Mouse (Mus musculus) yolk sac, embryonic 10.5 days (tissue): ENCODE data around the gene Cdhr3.
"Not testable (repeated sequence)": the region's sequence is repeated elsewhere in the genome, so short reads cannot be mapped to it uniquely, and the experiment has no call there.

Experiments used
- DNase-seq: peaks from one replicate; pipeline ENCODE4 v3.0.0-alpha.2; 2017; ENCODE audit warnings: low spot score

The Cdhr3 gene

GRCm38 (mm10) chr12:33076309-33076708 is 16.4 kb downstream of the Cdhr3 start:
- no peak for DNase-seq

GRCm38 (mm10) chr12:33071901-33072672 is 20.6 kb downstream of the Cdhr3 start:
- no peak for DNase-seq

DNA sequence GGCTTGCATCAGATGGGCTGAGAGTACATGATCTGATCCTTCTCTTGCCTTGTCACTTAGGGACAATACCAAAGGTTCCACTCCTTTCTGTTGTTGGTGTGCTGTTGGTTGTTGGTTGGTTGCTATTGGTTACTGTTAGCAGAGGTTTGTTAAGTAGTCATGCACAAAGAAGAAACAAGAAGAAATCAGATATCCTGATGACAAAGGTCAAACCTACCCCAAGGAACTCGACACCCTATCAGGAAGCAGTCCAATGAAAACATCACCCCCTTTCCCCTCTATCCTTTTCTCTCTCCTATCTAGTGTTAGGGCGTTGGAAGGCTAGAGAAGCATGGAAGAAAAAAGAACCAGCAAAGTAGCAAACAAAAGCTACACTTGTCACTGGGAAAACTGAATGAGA is 23.7 kb downstream of the Cdhr3 start:
- DNase-seq = no peak

- DNase-seq = no peak
Observed at GRCm38 (mm10) chr12:33066355-33066754, 26.3 kb downstream of the Cdhr3 start.

GRCm38 (mm10) chr12:33065162-33065561 is 27.5 kb downstream of the Cdhr3 start:
- no peak for DNase-seq

- DNase-seq = no peak
Observed at GRCm38 (mm10) chr12:33064266-33064665, 28.4 kb downstream of the Cdhr3 start.

GRCm38 (mm10) chr12:33063250-33063649 is 29.4 kb downstream of the Cdhr3 start:
- no peak for DNase-seq

DNA sequence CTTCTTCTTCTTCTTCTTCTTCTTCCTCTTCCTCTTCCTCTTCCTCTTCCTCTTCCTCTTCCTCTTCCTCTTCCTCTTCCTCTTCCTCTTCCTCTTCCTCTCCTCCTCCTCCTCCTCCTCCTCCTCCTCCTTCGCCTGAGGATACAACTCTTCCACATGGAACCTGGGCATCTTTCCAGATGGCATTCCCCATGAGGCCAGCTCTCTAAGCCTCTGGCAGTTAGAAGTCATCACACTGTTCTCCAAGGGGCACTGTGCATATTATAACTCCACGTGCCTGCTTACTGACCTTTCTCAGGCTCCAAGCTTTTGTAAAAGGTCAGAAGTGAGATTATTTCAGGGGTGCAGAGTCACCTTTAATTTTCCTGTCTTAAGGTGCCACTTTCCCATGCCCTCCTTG is 30.3 kb downstream of the Cdhr3 start:
- not testable (repeated sequence) for DNase-seq

DNA sequence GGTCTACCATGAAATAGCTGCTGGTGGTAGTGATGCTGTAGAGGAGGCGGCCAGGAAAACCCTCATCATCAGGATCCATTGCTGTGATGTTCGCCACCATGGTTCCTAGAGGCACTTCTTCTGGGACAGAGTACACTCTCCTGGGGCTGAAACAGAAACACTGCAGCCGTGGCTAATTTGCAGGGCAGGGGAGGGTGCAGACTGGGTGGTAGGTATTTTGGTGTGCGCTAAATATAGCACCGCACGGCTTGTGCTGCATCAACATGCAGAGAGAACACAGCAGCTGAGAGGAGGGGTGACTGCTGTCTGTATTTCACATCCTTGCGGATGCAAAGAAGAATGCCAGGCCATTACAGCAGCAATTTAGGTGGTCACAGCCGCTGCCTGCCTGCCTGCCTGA is 31.0 kb downstream of the Cdhr3 start:
- peak; percentile 3 for DNase-seq

DNA sequence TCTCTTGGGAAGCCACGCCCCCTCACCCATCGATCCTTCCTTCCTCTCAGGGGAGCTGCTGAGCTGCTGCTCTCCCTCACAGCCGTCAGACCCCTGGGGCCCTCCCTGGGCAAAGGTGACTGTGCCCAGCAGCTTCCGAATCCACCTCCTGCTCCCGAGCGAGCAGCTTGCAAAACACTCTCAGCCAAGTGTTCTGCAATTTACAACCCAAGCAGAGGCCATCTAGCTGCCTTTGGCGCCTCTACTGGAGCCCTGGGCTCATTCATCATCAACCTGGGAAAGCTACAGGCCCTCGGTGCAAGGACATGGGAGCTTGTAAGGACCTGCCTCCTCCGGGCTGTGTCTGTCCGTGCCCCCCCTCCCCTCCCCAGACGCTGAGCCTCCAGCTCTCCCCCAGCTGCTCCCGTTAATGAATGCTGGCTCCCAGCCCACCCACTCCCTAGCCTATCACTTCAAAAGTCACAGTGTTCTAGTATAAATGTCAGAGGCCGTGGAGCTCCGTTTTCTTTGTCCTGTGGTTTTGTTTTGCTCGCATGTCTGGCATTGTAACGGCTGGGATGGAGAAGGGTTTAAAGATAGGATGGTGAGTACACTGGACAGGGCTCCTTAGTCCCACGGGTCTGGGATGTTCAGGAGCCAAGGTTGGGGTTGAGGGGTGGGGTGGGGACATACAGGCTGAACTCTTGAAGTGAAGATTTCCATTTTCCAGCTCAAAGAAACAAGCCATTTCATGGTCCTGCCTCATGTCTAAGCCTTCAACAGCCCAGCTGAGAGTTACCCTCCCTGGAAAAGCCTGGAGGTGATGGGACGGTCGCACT is 35.2 kb downstream of the Cdhr3 start:
- DNase-seq = peak; percentile 53

- DNase-seq = no peak
Observed at GRCm38 (mm10) chr12:33056574-33056973, 36.1 kb downstream of the Cdhr3 start.

GRCm38 (mm10) chr12:33056074-33056473 is 36.6 kb downstream of the Cdhr3 start:
- no peak for DNase-seq

DNA sequence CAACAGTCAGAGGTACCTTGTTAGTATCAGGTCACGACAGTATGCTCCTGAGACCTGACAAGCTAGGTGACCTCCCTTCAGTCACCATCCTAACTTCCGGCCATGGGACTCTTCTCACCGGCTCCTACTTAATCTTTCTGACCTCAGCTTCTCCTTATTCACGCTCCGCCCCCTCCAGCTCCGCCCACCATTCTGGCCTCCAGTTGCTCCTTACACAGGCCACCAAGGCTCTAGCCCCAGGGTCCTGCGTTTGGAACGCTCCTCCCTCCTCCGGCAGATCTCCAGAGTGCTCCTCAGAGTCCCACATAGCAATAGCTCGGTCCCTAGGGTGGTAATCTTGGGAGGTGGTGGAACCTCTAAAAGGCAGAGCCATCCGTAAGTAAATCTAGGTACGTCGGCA is 38.9 kb downstream of the Cdhr3 start:
- DNase-seq = no peak

GRCm38 (mm10) chr12:33053311-33053710 is 39.4 kb downstream of the Cdhr3 start:
- DNase-seq = no peak

DNA sequence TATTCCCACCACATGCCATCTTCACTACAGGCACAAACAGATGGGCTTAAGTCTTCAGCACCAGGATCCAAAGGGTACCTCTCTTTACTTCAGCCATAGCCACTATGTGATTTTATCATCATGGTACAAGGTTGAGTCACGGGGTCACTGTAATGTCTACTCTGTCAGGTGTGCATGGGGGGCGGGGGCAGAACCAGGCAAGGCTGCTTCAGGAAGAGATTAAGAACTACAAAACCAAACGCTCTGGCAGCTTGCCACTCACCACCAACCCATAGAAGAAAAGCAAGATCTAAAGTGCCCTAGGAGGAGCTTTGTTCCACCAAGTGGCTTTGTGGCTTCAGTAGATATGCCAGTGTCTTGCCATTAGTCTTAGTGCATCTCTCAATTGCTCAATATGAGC is 44.3 kb downstream of the Cdhr3 start:
- DNase-seq = no peak

DNA sequence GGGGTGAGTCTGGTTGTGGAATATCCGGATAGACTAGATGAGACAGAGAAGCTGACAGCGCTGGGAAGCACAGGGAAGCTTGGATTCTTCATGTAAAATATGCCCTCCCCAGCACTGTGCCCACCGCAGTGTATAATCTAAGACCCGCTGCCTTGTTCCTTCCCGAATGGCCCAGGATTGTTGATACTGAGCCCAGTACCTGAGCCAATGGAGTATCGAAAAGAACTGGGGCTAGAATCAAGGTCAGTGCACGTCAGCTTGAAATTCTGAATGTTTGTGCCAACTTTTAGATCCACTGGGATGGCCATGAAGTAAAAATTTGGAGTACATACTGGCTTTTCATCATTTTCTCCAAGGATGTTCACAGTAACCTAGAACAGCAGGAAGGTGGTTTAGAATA is 46.2 kb downstream of the Cdhr3 start:
- no peak for DNase-seq

DNA sequence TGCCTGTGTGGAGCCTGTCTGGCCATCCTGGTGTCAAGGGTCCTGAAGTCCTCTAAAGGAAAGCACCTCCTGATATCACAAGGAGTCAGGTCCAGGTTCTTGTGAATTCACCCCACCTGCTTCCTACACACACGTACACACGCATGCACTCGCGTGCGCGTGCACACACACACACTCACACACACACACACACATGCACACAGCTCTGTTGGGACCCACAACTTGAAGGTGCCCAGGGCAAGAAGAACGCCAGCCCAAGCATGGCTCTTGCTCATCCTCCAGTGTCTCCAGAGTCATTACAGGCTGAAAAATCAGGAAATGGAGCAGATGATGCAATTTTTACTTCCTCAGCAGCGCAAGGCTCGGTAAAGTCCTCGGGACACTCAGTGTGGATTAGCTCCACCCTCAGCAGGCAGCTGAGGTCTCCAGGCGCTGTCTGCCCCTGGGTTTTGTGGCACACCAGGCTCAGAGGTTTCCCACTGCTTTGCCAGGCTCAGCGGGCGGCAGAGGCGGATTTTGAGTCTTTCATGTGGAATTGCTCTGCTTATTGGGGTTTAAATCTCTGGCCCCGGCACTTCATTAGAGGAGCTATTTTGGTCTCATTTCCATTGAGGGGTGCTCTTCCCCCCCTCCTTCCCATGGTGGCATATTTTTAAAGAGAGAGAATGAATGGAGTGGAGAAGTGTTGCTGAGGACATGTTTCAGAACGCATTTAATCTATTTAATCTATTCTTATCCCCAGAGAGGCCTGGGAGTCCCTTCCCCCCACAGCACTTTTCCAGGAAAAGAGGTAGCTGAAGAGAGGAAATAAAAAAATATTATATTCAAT is 46.9 kb downstream of the Cdhr3 start:
- no peak for DNase-seq

DNA sequence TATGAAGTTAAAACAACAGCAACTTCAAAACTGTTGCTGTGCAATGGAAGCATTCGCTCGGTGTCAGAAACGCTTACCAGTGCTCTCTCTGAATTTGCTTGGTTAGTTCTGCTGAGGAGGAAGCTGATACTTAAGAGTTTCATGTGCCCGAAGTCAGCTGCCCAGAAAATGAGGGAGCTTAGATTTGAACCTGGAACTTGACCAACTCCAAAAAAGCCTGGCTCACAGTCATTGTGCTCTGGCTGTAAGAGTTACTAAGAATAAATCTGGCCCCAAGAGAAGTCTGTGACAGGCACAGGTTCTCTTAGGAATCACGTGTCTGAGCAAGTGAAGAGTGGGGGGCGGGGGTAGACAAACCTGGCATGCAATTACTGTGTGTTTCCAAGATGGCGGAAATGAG is 51.2 kb downstream of the Cdhr3 start:
- no peak for DNase-seq

GRCm38 (mm10) chr12:33040811-33041210 is 51.9 kb downstream of the Cdhr3 start:
- DNase-seq = no peak

- DNase-seq = no peak
Observed at GRCm38 (mm10) chr12:33038676-33039075, 54.0 kb downstream of the Cdhr3 start.

DNA sequence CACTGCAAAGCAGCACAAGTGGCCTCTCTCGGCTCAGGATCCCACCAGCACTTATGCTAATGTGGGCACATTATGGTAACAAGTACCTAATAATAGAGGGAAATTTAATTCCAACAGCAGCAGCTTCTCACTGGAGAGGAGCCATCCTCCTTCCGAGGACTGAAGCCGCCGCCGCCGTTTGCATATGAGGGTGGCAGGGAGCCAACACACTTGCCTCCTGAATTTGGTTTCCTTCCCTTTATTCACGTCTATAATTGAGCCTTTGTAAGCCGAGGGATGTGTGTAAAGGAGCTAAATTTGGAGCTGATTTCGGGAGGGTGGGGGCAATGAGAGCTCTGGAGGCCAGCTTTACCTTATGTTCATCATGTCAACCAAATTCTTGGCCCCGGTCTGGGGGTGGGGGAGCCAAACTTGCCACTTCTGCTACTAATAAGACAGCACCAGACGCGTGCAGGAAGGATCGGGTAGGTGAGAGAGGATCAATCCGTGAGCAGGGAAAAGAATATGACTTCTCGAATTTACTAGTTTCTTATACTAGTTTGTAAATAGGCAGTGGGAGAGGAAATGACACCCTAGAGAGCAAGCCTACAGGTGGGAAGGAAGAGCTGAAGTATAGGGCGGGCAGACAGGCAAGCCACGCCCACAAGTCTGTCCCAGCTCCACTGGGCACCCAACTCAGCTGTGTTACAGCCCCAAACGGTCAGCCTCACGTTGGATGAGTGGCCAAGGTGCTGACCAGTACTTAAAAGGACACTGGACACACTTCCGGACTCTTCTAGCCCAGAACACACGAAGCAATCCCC is 56.8 kb downstream of the Cdhr3 start:
- no peak for DNase-seq
